Mouse (Mus musculus) lung, postnatal 0 days (tissue): ENCODE measurements around the gene Bud23.

Experiments
- CTCF ChIP-seq: IDR thresholded peaks from 2 replicates; pipeline ENCODE4 v1.5.1; 2016; ENCODE audit warnings: antibody characterized with exemption, mild to moderate bottlenecking
- EP300 ChIP-seq: IDR thresholded peaks from 2 replicates; pipeline ENCODE4 v1.6.1; 2016; ENCODE audit warnings: antibody characterized with exemption, mild to moderate bottlenecking, control low read depth

GRCm38 (mm10) chr5:135040059-135040458 is 24.7 kb downstream of the Bud23 start:
- TF ChIP-seq CTCF, result no peak
- TF ChIP-seq EP300, result no peak
